In genomic region chr3:95280747-95281146, GRCm38 (mm10) we compare ENCODE assay signal across 8 mouse cellular contexts. TPM values are rescaled to one million over a fixed set of nuclear protein-coding genes. Genes with fewer than 3 reads are reported as not detected.
DNase-seq lines count a peak whose midpoint lies in the region; ATAC-seq and TF ChIP-seq lines count a peak whose summit lies in the region.

No protein-coding gene starts in this region.

- H3K27me3 ChIP-seq in embryonic facial prominence, embryonic 10.5 days (replicated peaks; ENCODE audit: low read depth, poor library complexity, severe bottlenecking) = no peaks in the 10 kb centered on the region
- no peaks in the 10 kb centered on the region for H3K27me3 ChIP-seq in hindbrain, embryonic 16.5 days (replicated peaks; ENCODE audit: control insufficient read depth, insufficient read depth, low read length)
- no peaks in the 10 kb centered on the region for H3K27me3 ChIP-seq in liver, embryonic 14.5 days (ENCODE audit: control insufficient read depth, insufficient read depth, low read length)
- no peaks in the 10 kb centered on the region for H3K27me3 ChIP-seq in neural tube, embryonic 13.5 days

- peaks cover 3% of the 10 kb centered on the region; the same call in 1 of the 2 replicates for H3K36me3 ChIP-seq in embryonic facial prominence, embryonic 10.5 days (replicated peaks)
- H3K36me3 ChIP-seq in hindbrain, embryonic 16.5 days (ENCODE audit: control insufficient read depth, insufficient read depth, low read length) = 0 out of 2 replicates have a peak, but pooled peaks cover 2% of the 10 kb centered on the region
- H3K36me3 ChIP-seq in liver, embryonic 14.5 days (replicated peaks; ENCODE audit: control insufficient read depth, insufficient read depth, low read depth) = no peaks in the 10 kb centered on the region; the same call in 1 of the 2 replicates
- no peaks in the 10 kb centered on the region for H3K36me3 ChIP-seq in neural tube, embryonic 13.5 days

- TF ChIP-seq CTCF in liver, embryonic 14.5 days (IDR thresholded peaks at IDR 0.05; ENCODE audit: low read depth) = no peak

- peak overlapping the region; percentile 91 for H3K9ac ChIP-seq in hindbrain, embryonic 16.5 days (ENCODE audit: low read depth, low read length)
- peak overlapping the region; percentile 95 for H3K9ac ChIP-seq in liver, embryonic 14.5 days (replicated peaks)
- peak overlapping the region; percentile 90 for H3K9ac ChIP-seq in neural tube, embryonic 13.5 days

- no peak for TF ChIP-seq EP300 in liver, embryonic 14.5 days (IDR thresholded peaks at IDR 0.05; ENCODE audit: low read depth)

- peak overlapping the region; percentile 91 for H3K4me2 ChIP-seq in hindbrain, embryonic 16.5 days (ENCODE audit: low read length)
- H3K4me2 ChIP-seq in liver, embryonic 14.5 days (ENCODE audit: low read depth) = peak overlapping the region; percentile 87
- H3K4me2 ChIP-seq in neural tube, embryonic 13.5 days = peak overlapping the region; percentile 82

- no peaks in the 10 kb centered on the region for H3K9me3 ChIP-seq in embryonic facial prominence, embryonic 10.5 days
- H3K9me3 ChIP-seq in hindbrain, embryonic 16.5 days (ENCODE audit: control insufficient read depth, low read length) = no peaks in the 10 kb centered on the region
- no peaks in the 10 kb centered on the region for H3K9me3 ChIP-seq in liver, embryonic 14.5 days (ENCODE audit: control insufficient read depth, low read length)
- no peaks in the 10 kb centered on the region for H3K9me3 ChIP-seq in neural tube, embryonic 13.5 days

- peaks cover 30% of the 10 kb centered on the region for H3K4me1 ChIP-seq in embryonic facial prominence, embryonic 10.5 days
- peaks cover 18% of the 10 kb centered on the region for H3K4me1 ChIP-seq in hindbrain, embryonic 16.5 days (ENCODE audit: control insufficient read depth, insufficient read depth, low read depth, low read length)
- peaks cover 18 to 36% of the 10 kb centered on the region in 2 experiments for H3K4me1 ChIP-seq in liver, embryonic 14.5 days (replicated peaks; ENCODE audit: control insufficient read depth in 2 of 2, insufficient read depth in 2 of 2, low read length in 1 of 2)
- peaks cover 41% of the 10 kb centered on the region for H3K4me1 ChIP-seq in neural tube, embryonic 13.5 days (replicated peaks)

- ATAC-seq in hindbrain, embryonic 16.5 days = no peak
- ATAC-seq in liver, embryonic 14.5 days (ENCODE audit: insufficient read depth) = no peak
- no peak for ATAC-seq in neural tube, embryonic 13.5 days (ENCODE audit: low read depth)

- H3K27ac ChIP-seq in embryonic facial prominence, embryonic 10.5 days (replicated peaks) = peak overlapping the region; percentile 96
- H3K27ac ChIP-seq in hindbrain, embryonic 16.5 days (ENCODE audit: low read depth, low read length) = peak overlapping the region; percentile 85
- peak overlapping the region; percentile 85 for H3K27ac ChIP-seq in liver, embryonic 14.5 days
- peak overlapping the region; percentile 98 for H3K27ac ChIP-seq in neural tube, embryonic 13.5 days (replicated peaks)

- peak; percentile 58 for DNase-seq in cerebellum, adult 11-12 months
- DNase-seq in cerebellum, adult 8-10 months = no peak
- peak; percentile 68 for DNase-seq in A20 (ENCODE audit: low read depth, low spot score)
- DNase-seq in embryonic facial prominence, embryonic 10.5 days (ENCODE audit: low spot score) = peak; percentile 32
- no peak for DNase-seq in liver, embryonic 14.5 days (ENCODE audit: low read depth in 3 of 3, low spot score in 3 of 3)
- DNase-seq in ovary, adult 18-20 months (ENCODE audit: low spot score) = no peak

- 28% methylated on average over 8 of the region's 8 CpGs for WGBS in embryonic facial prominence, embryonic 10.5 days
- 24% methylated on average over 8 of the region's 8 CpGs for WGBS in hindbrain, embryonic 16.5 days
- WGBS in liver, embryonic 14.5 days (ENCODE audit: insufficient replicate concordance) = 12% methylated on average over 8 of the region's 8 CpGs
- 34% methylated on average over 8 of the region's 8 CpGs for WGBS in neural tube, embryonic 13.5 days

- H3K4me3 ChIP-seq in embryonic facial prominence, embryonic 10.5 days = peak overlapping the region; percentile 80
- H3K4me3 ChIP-seq in hindbrain, embryonic 16.5 days (ENCODE audit: low read length) = peak overlapping the region; percentile 54
- H3K4me3 ChIP-seq in liver, embryonic 14.5 days (ENCODE audit: insufficient read depth in 1 of 2, low read depth in 2 of 2, low read length in 2 of 2) = peak overlapping the region; percentile 83 to 88
- H3K4me3 ChIP-seq in neural tube, embryonic 13.5 days = peak overlapping the region; percentile 76

RNA-seq across cellular contexts. Expression of gene Mindy1, which starts 0.4 kb away (rescaled TPM):
- 36.3 and 37.1 TPM in 2 replicates for polyA plus RNA-seq in embryonic facial prominence, embryonic 10.5 days (2016; fragmentation: Nextera tagmentation; extraction: Ambion mirVana)
- 35.8 and 36.3 TPM in 2 replicates for polyA plus RNA-seq in hindbrain, embryonic 16.5 days (2015; fragmentation: Nextera tagmentation; extraction: Ambion mirVana)
- 13.2 and 13.6 TPM in 2 replicates for polyA plus RNA-seq in liver, embryonic 14.5 days (2012; rRNA removed)
- 16.1 and 16.8 TPM in 2 replicates for polyA plus RNA-seq in liver, embryonic 14.5 days (2014; fragmentation: Nextera tagmentation; extraction: Ambion mirVana)
- 49.3 and 52.7 TPM in 2 replicates for polyA plus RNA-seq in neural tube, embryonic 13.5 days (2015; fragmentation: Nextera tagmentation; extraction: Ambion mirVana)

RNA-seq across cellular contexts. Expression of gene Prune1, which starts 1.1 kb away (rescaled TPM):
- polyA plus RNA-seq in embryonic facial prominence, embryonic 10.5 days (2016; fragmentation: Nextera tagmentation; extraction: Ambion mirVana) = 27.3 and 29.1 TPM in 2 replicates
- 77.6 and 79.9 TPM in 2 replicates for polyA plus RNA-seq in hindbrain, embryonic 16.5 days (2015; fragmentation: Nextera tagmentation; extraction: Ambion mirVana)
- 8.0 TPM in 2 replicates for polyA plus RNA-seq in liver, embryonic 14.5 days (2012; rRNA removed)
- polyA plus RNA-seq in liver, embryonic 14.5 days (2014; fragmentation: Nextera tagmentation; extraction: Ambion mirVana) = 6.8 and 7.3 TPM in 2 replicates
- polyA plus RNA-seq in neural tube, embryonic 13.5 days (2015; fragmentation: Nextera tagmentation; extraction: Ambion mirVana) = 46.3 and 47.1 TPM in 2 replicates

RNA-seq across cellular contexts. Expression of gene Anxa9, which starts 26.2 kb away (rescaled TPM):
- polyA plus RNA-seq in embryonic facial prominence, embryonic 10.5 days (2016; fragmentation: Nextera tagmentation; extraction: Ambion mirVana) = 1.3 and 1.4 TPM in 2 replicates
- 0.35 TPM in 2 replicates for polyA plus RNA-seq in hindbrain, embryonic 16.5 days (2015; fragmentation: Nextera tagmentation; extraction: Ambion mirVana)
- 2.5 and 2.6 TPM in 2 replicates for polyA plus RNA-seq in liver, embryonic 14.5 days (2012; rRNA removed)
- polyA plus RNA-seq in liver, embryonic 14.5 days (2014; fragmentation: Nextera tagmentation; extraction: Ambion mirVana) = 2.8 and 3.8 TPM in 2 replicates
- polyA plus RNA-seq in neural tube, embryonic 13.5 days (2015; fragmentation: Nextera tagmentation; extraction: Ambion mirVana) = 0.26 and 0.57 TPM in 2 replicates

RNA-seq across cellular contexts. Expression of gene Bnipl, which starts 29.8 kb away (rescaled TPM):
- 0.99 and 2.0 TPM in 2 replicates for polyA plus RNA-seq in embryonic facial prominence, embryonic 10.5 days (2016; fragmentation: Nextera tagmentation; extraction: Ambion mirVana)
- polyA plus RNA-seq in hindbrain, embryonic 16.5 days (2015; fragmentation: Nextera tagmentation; extraction: Ambion mirVana) = 0.20 TPM in 1 of 2 replicates, not detected in the other
- 0.04 TPM in 2 replicates for polyA plus RNA-seq in liver, embryonic 14.5 days (2012; rRNA removed)
- polyA plus RNA-seq in liver, embryonic 14.5 days (2014; fragmentation: Nextera tagmentation; extraction: Ambion mirVana) = 0.16 TPM in 1 of 2 replicates, not detected in the other
- polyA plus RNA-seq in neural tube, embryonic 13.5 days (2015; fragmentation: Nextera tagmentation; extraction: Ambion mirVana) = not detected in 2 replicates

RNA-seq across cellular contexts. Expression of gene Cers2, which starts 33.8 kb away (rescaled TPM):
- 125 TPM in 2 replicates for polyA plus RNA-seq in embryonic facial prominence, embryonic 10.5 days (2016; fragmentation: Nextera tagmentation; extraction: Ambion mirVana)
- 97.4 and 102 TPM in 2 replicates for polyA plus RNA-seq in hindbrain, embryonic 16.5 days (2015; fragmentation: Nextera tagmentation; extraction: Ambion mirVana)
- polyA plus RNA-seq in liver, embryonic 14.5 days (2012; rRNA removed) = 55.1 and 63.8 TPM in 2 replicates
- polyA plus RNA-seq in liver, embryonic 14.5 days (2014; fragmentation: Nextera tagmentation; extraction: Ambion mirVana) = 80.2 and 88.2 TPM in 2 replicates
- 96.7 and 104 TPM in 2 replicates for polyA plus RNA-seq in neural tube, embryonic 13.5 days (2015; fragmentation: Nextera tagmentation; extraction: Ambion mirVana)

Comparison
In these comparisons a context has a peak if more than half of its experiments do, and no peak if none do; other contexts are left out.
1. DNase-seq: peak in cerebellum, adult 11-12 months (single experiment), A20 (single experiment) and embryonic facial prominence, embryonic 10.5 days (single experiment); none in cerebellum, adult 8-10 months (single experiment), liver, embryonic 14.5 days (0 of 3) and ovary, adult 18-20 months (single experiment).
2. Peak in every context shown above with its lines, with median percentiles within 50 percentile points of each other: H3K27ac ChIP-seq, H3K4me3 ChIP-seq, H3K4me2 ChIP-seq and H3K9ac ChIP-seq.